Mouse (Mus musculus) neural tube, embryonic 10.5 days (tissue): ENCODE measurements around the gene Rab14.

ENCODE experiments used
- DNase-seq: peaks from one replicate; pipeline ENCODE4 v3.0.0-alpha.2; 2017; ENCODE audit warnings: low spot score; ENCODE audit errors: extremely low spot score

The Rab14 gene

DNA sequence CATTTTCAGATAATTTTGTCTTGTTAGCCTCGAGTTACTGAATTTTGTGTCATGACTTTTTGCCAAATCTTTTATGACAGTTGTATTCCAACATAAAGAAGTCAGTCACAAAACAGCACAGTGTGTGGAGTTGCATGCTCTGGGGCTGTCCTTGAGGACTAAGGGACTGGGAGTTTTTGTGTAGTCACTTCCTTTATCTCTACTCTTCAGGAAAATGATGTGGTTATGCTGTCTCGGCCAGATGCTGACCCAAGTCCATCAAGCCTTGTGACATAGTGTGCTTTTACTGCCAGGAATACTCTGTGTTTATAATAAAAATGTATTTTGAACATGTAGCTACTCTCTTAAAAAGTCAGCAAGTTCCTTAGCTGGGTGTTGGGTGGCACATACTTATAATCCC lies 43.9 kb downstream of the Rab14 start:
- no peak for DNase-seq

DNA sequence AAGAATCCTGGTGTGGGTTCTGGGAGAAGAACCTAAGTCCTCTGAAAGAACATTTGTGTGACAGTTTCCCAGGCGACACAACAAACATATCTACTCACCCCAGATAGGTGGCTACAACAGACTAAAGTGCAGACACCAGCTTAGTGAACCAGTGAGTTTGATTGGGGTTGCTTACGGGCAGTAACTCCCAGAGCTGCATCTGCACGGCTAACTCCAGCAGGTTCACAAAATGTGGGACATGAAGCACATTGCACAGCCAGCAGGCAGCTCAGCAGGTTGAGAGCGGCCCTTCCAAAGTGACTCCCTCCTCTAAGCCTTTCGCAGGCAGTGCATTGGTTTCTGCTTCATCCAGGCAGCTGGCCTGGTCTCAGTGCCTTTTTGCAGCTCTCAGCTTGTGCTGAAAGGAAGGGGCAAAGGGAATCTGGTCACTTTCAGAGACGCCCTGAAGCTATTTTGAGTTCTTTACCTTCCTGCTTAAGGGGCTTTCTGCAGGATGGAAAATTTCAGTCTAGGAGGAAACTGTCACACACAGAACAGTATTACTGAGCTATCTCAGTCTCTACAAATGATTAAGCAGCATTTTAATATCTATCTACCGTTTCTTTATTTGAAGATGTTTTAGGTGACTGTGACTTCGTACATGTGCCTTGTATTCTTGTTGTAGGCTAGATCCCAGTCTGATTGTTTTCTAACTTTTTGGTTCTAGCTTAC lies 46.9 kb downstream of the Rab14 start:
- no peak for DNase-seq

DNA sequence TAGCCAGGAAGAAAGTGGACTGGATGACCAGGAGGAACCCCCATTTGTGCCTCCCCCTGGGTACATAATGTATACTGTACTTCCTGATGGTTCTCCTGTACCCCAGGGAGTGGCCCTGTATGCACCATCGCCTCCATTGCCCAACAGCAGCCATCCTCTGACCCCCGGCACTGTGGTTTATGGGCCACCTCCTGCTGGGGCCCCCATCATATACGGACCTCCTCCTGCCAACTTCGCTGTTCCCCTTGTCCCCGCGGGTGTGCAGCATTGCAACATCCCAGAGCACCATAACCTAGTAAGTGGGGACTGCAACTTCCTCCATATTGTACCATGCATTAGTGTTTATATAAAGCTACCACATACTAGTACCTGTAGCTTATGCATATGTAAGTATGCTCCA lies 47.7 kb downstream of the Rab14 start:
- DNase-seq, result no peak

GRCm38 (mm10) chr2:35151303-35151882 lies 49.5 kb downstream of the Rab14 start:
- DNase-seq, result no peak

GRCm38 (mm10) chr2:35148806-35149205 lies 52.1 kb downstream of the Rab14 start:
- no peak for DNase-seq

DNA sequence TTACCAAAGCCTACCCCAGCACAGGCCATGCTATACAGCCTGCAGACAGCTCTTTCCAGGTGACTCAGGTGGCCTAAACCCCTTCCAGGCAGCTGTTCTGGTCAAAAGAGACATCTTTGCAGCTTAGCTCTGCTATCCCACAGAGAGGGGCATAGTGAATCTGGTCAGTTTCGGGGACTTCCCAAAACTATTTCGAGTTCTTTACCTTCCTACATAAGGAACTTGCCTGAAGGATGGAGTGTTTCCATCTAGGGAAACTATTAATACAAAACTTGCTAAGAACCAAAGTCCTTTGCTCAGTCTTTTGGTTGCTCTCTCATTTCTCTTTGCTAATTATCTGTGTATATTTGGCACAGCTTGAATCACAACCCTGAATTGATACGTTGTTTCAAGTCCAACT lies 59.2 kb downstream of the Rab14 start:
- no peak for DNase-seq

DNA sequence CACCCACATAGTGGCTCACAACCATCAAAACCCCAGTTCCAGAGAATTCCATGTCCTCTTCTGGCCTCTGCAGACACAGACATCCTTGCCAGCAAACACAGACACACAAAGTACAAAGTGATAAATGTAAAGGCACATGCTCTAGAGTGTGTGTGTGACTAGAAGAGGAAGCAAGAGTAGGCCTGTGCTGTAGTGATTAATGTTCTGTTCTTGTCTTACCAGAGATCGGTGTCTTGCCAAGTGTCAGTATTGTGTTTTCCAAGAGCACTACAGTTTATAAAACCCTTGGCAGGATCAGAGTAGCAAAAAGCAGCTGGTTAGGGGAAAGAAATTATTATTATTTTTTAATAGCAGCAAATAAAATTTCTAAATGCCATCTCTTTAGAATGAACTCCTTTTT lies 62.3 kb downstream of the Rab14 start:
- no peak for DNase-seq

- DNase-seq, result no peak
Observed at GRCm38 (mm10) chr2:35133891-35134290, 67.0 kb downstream of the Rab14 start.

DNA sequence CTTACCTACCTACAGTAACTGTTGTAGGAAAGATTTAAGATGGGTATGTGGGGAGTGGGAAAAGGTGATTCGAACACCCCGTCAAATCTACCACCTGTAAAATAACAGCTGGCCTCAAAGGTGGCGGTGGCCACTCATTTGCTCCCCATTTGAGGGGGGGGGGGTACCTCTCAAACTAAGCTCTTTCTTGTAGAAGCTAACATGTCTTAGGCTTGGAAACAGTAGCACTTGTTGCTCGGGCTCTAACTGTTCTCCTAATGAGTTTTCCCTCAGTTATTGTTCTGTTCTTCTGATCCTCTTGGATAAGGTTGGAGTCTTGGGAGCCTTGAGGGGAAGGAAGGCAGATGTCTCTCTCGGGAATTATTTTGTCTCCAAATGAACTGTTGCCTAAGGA lies 68.3 kb downstream of the Rab14 start:
- DNase-seq, result peak; percentile 16

- DNase-seq, result peak; percentile 91
Observed at GRCm38 (mm10) chr2:35131991-35132661, 68.8 kb downstream of the Rab14 start.

- no peak for DNase-seq
Observed at GRCm38 (mm10) chr2:35131491-35131890, 69.4 kb downstream of the Rab14 start.
